Mouse (Mus musculus) lung, adult 2 months (tissue): ENCODE measurements around the gene Ppil3. TPM values are rescaled to one million over a fixed set of nuclear protein-coding genes. Genes with fewer than 3 reads are reported as not detected.

Experiments used
- DNase-seq: peaks from one replicate; pipeline ENCODE4 v3.0.0; 2022
- H3K4me1 ChIP-seq: fragments of 200-500 bp; 2 replicates; pipeline ENCODE4 v1.6.1; 2011; ENCODE audit warnings: low read length; ENCODE audit not compliant: control insufficient read depth, insufficient read depth
- H3K4me3 ChIP-seq: fragments of 200-500 bp; replicated peaks from 2 replicates; pipeline ENCODE3; 2011; ENCODE audit warnings: low read depth, mild to moderate bottlenecking, control low read depth, low read length; ENCODE audit errors: extremely low read depth
- CTCF ChIP-seq: fragments of 200-500 bp; IDR thresholded peaks from 2 replicates; pipeline ENCODE4 v1.5.1; 2011; ENCODE audit warnings: mild to moderate bottlenecking, low read length, control low read depth; ENCODE audit not compliant: insufficient read depth
- POLR2A ChIP-seq: fragments of 200-500 bp; IDR thresholded peaks from 2 replicates; pipeline ENCODE4 v1.6.1; 2011; ENCODE audit warnings: low read depth, mild to moderate bottlenecking, control low read depth, low read length, borderline replicate concordance; ENCODE audit errors: extremely low read depth
- WGBS: fragments of 180-500 bp; shearing (Covaris S2); methylation state at CpG from one replicate; pipeline ENCODE4 v1.1.7; 2018; 5-methylcytosine and 5-hydroxymethylcytosine counted together
- polyA plus RNA-seq: library from polyadenylated mRNA; depleted of rRNA; stranded (reverse); fragments of >200 nt; gene quantifications from 2 replicates; pipeline ENCODE4 v1.2.3, GENCODE M21; 2012

The Ppil3 gene
- polyA plus RNA-seq, 1 experiment = 15.0 TPM

DNA sequence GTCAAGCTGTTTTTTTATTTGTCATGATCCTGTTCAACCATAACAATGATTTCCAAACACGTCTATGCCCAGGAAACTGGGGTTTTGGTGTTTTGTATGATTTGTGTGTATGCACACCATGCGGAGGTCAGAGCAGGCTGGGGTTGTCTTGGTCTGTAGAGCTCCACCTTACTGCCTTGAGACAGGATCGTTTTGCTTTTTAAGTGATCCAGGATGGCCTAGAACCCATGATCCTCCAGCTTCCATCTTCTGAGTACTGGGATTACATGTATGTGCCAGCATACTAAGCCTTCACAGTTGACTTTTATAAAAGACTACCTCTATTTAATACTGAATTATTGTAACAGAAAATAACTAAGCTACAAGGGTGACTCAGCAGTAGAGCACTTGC is 35.1 kb downstream of the Ppil3 start:
- 50% methylated on average over 3 of the region's 3 CpGs for WGBS
- TF ChIP-seq POLR2A = no peak
- no peak for TF ChIP-seq CTCF
- no peak for DNase-seq
- Histone ChIP-seq H3K4me1 (no peaks in the 10 kb centered on the region), H3K4me3 (no peak overlapping the region)

- whole genome bisulfite sequencing = 66% methylated on average over 5 of the region's 5 CpGs
- Histone ChIP-seq H3K4me3 (no peak overlapping the region), H3K4me1 (no peaks in the 10 kb centered on the region)
- TF ChIP-seq POLR2A = no peak
- no peak for TF ChIP-seq CTCF
- DNase-seq = no peak
Observed at GRCm38 (mm10) chr1:58409553-58410197, 35.6 kb downstream of the Ppil3 start.

DNA sequence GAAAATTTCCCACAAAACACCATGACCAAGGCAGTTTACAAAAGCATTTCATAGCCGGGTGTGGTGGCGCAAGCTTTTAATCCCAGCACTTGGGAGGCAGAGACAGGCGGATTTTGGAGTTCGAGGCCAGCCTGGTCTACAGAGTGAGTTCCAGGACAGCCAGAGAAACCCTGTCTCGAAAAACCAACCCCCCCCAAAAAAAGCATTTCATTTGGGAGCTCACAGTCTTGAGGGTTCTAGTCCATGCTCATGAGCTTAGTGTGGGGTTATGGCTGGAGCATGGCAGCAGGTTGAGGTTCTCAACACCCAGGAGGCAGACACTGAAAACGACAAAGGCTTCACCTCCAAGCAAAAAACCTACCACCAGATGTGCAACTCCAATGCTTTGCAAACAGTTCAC is 37.1 kb downstream of the Ppil3 start:
- WGBS = 84% methylated on average over 6 of the region's 6 CpGs
- TF ChIP-seq POLR2A = no peak
- no peak for TF ChIP-seq CTCF

DNA sequence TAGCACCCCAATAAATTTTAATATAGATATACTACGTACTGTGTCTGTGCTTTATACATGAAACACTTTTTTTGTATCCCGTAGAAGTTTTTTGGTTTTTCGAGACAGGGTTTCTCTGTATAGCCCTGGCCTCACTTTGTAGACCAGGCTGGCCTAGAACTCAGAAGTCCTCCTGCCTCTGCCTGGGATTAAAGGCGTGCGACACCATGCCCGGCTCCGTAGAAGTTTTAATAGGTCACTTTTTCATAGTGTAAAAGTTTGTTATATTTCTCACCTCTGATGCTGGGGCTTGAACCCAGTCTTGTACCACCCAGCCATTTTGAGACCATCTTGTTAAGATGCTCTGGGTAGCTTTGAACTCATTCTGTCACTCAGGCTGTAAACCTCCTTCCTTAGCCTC is 38.0 kb downstream of the Ppil3 start:
- 95% methylated on average over 7 of the region's 7 CpGs for WGBS
- DNase-seq = no peak
- Histone ChIP-seq H3K4me3 (no peak overlapping the region), H3K4me1 (no peaks in the 10 kb centered on the region)
- no peak for TF ChIP-seq POLR2A
- no peak for TF ChIP-seq CTCF

More for the DNA sequence above, 37.1 kb downstream of the Ppil3 start:
- DNase-seq = no peak
- Histone ChIP-seq H3K4me3 (no peak overlapping the region), H3K4me1 (no peaks in the 10 kb centered on the region)

- no peak for TF ChIP-seq POLR2A
- no peak for TF ChIP-seq CTCF
- DNase-seq = no peak
- Histone ChIP-seq H3K4me1 (no peaks in the 10 kb centered on the region), H3K4me3 (no peak overlapping the region)
- WGBS = 94% methylated on average over 5 of the region's 5 CpGs
Observed at GRCm38 (mm10) chr1:58403745-58404144, 41.5 kb downstream of the Ppil3 start.

GRCm38 (mm10) chr1:58401396-58401795 is 43.9 kb downstream of the Ppil3 start:
- WGBS = 85% methylated on average over 6 of the region's 6 CpGs
- H3K4me3 ChIP-seq = no peak overlapping the region
- TF ChIP-seq POLR2A (no peak), CTCF (no peak)
- DNase-seq = no peak
- H3K4me1 ChIP-seq = no peaks in the 10 kb centered on the region

GRCm38 (mm10) chr1:58397731-58398130 is 47.6 kb downstream of the Ppil3 start:
- DNase-seq = no peak
- TF ChIP-seq POLR2A (no peak), CTCF (no peak)
- Histone ChIP-seq H3K4me1 (no peaks in the 10 kb centered on the region; the same call in 1 of the 2 replicates), H3K4me3 (no peak overlapping the region)
- WGBS = 90% methylated on average over 6 of the region's 6 CpGs

- WGBS = 94% methylated on average over 1 of the region's 1 CpGs
- Histone ChIP-seq H3K4me3 (no peak overlapping the region), H3K4me1 (peaks cover 4% of the 10 kb centered on the region)
- DNase-seq = no peak
- TF ChIP-seq CTCF = no peak
- TF ChIP-seq POLR2A = no peak
Observed at GRCm38 (mm10) chr1:58396179-58396578, 49.1 kb downstream of the Ppil3 start.

GRCm38 (mm10) chr1:58395341-58395740 is 49.9 kb downstream of the Ppil3 start:
- WGBS = 91% methylated on average over 3 of the region's 3 CpGs
- Histone ChIP-seq H3K4me3 (no peak overlapping the region), H3K4me1 (peaks cover 4% of the 10 kb centered on the region)
- DNase-seq = no peak
- no peak for TF ChIP-seq POLR2A
- no peak for TF ChIP-seq CTCF
